Mouse (Mus musculus) thymus, adult 18-20 months (tissue): ENCODE measurements around the gene Prx.
"Not testable (repeated sequence)": the region's sequence is repeated elsewhere in the genome, so short reads cannot be mapped to it uniquely, and the experiment has no call there.

Source experiments
- DNase-seq, 2 experiments: peaks; one replicate each; pipeline ENCODE4 v3.0.0; 2022; ENCODE audit warnings: mixed read lengths in 2 of 2

The Prx gene

GRCm38 (mm10) chr7:27486102-27486769, 12.9 kb upstream of the Prx start:
- peak in 1 of 2 experiments; percentile 54 for DNase-seq

GRCm38 (mm10) chr7:27486770-27487697, 12.1 kb upstream of the Prx start, which contains the start of gene Sertad1:
TSS of gene Sertad1 (plus strand) at chr7:27486910.
- DNase-seq, result peak; percentile 100

- peak in 1 of 2 experiments; percentile 44 for DNase-seq
These were observed 11.3 kb upstream of the Prx start for GRCm38 (mm10) chr7:27487740-27488268.

GRCm38 (mm10) chr7:27489270-27489869, 9.8 kb upstream of the Prx start:
- DNase-seq, result peak in 1 of 2 experiments; percentile 18

GRCm38 (mm10) chr7:27490227-27490542, 8.9 kb upstream of the Prx start:
- DNase-seq, result no peak

- DNase-seq, result peak; percentile 72 to 82
These were observed 8.4 kb upstream of the Prx start for GRCm38 (mm10) chr7:27490543-27491329.

DNA sequence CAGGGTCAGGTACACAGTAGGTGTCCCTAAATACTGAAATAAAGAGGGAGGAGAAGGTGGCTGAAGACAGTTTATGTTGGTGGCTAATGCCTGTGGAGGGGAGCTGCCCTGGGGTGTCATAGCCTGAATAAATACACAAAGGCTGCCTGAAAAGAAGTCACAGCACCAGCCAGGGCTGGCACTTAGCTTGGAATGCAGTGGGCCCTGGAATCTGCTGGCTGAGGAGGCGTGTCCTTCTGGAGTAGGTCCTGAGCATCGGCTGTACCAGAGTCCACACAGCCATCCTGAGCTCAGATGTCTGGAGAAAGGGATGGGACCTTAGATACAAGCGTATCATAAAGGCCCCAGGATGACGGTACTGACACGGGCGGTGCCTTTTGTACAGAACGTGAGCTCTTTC, 7.3 kb upstream of the Prx start:
- no peak for DNase-seq

DNA sequence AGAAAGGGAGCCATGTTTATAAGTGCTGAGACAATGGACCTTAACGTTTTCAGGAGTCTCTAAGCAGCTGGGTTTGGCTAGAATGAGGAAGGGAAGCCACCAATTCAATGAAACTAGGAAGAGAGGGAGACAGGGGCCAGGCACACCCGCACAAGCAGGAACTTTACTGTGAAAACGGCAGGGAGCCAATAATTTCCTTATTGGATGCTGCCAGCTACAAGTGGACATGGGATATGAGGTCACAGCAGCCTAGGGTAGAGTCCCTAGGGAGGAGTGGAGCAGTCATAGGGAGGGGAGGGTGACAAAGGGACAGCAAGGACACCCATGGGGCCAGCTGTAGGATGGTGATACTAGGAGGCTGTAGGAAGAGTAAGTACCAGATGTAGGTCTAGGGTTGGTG, 6.1 kb upstream of the Prx start:
- no peak for DNase-seq

GRCm38 (mm10) chr7:27493450-27493849, 5.7 kb upstream of the Prx start:
- no peak for DNase-seq

DNA sequence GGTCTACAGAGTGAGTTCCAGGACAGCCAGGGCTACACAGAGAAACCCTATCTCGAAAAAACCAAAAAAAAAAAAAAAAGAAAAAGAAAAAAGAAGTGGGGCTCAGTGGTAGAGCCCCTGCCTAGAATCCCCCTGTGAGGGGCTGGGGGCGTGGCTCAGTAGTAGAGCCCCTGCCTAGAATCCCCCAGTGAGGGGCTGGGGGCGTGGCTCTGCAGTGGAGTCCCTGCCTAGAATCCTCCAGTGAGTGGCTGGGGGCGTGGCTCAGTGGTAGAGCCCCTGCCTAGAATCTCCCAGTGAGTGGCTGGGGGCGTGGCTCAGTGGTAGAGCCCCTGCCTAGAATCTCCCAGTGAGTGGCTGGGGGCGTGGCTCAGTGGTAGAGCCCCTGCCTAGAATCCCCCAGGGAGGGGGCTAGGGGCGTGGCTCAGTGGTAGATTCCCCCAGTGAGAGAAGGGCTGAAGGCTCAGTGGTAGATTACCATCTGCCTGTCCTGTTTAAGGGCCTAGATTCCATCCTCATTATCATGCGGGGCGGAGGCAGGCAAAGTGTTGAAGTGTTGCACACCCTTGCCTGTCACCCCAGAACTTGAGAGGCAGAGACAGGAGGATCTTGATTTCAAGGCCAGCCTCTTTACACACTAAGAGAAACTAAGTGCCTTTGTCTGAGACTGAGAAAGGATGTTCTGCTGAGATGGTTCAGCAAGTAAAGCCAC, 4.3 kb upstream of the Prx start:
- not testable (repeated sequence) for DNase-seq

- DNase-seq, result no peak
These were observed 2.5 kb downstream of the Prx start for GRCm38 (mm10) chr7:27501620-27502019.

GRCm38 (mm10) chr7:27506765-27507370, 7.7 kb downstream of the Prx start:
- DNase-seq, result no peak

GRCm38 (mm10) chr7:27507711-27508647, 8.9 kb downstream of the Prx start:
- peak; percentile 94 to 95 for DNase-seq

DNA sequence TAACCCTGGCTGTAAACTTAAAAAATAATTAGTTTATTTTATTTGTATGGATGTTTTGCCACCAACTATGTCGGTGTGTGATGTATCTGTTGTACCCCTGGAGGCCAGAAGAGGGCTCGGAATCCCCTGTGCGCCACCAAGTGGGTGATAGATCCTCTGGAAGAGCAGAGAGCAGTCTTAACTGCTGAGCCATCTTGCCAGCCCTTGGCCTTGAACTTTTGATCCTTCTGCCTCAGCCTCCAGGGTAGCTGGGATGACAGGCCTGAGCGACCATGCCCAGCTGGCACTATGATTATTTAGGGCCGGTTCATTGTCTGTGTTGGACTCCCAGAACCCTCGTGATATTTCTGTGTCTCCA, 9.5 kb downstream of the Prx start:
- peak; percentile 41 to 62 for DNase-seq

GRCm38 (mm10) chr7:27510809-27511208, 11.7 kb downstream of the Prx start:
- no peak for DNase-seq

GRCm38 (mm10) chr7:27514961-27515360, 15.8 kb downstream of the Prx start:
- DNase-seq, result no peak

DNA sequence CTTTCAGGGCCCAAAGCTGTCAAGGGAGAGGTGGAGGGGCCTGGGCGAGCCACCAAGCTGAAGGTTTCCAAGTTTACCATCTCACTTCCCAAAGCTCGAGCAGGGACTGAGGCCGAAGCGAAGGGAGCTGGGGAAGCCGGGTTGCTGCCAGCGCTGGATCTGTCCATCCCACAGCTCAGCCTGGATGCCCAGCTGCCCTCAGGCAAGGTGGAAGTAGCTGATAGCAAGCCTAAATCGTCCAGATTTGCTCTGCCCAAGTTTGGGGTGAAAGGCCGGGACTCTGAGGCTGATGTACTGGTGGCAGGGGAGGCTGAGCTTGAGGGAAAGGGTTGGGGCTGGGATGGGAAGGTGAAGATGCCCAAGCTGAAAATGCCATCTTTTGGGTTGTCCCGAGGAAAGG, 19.2 kb downstream of the Prx start:
- no peak for DNase-seq

DNA sequence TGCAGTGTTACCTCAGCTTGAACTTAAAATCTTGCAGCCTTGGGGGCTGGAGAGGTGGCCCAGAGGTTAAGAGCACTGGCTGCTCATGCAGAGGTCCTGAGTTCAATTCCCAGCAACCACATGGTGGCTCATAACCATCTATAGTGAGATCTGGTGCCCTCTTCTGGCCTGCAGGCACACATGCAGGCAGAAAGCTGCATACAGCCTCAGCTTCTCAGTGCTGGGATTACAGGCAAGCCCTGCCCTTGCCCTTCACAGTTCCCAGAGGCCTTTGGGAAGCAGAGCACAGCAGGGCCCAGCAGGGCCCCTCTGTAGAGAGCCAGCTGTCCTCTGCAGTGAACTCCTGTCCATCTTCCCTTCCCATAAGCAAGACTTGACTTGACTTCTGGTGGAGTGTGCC, 21.0 kb downstream of the Prx start:
- DNase-seq, result no peak

DNA sequence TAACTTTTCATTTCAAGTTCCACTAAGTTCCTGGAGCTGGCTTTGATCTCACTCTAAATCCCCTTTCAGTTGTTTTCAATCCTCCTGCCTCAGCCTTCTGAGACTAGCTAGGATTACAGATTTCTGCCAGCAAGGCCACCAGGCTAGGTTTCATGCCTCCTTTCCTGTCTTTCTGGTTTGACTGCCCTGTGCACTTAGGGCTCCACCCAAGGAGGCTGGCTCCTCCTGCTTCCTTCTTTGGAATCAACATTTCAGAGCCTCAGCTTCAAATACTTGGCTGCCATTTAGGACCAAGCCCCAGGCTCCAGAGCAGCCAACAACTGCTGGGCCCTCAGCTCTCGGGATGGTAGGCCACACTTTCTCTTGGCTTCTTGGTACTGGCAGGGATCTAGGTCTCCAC, 21.5 kb downstream of the Prx start:
- no peak for DNase-seq

DNA sequence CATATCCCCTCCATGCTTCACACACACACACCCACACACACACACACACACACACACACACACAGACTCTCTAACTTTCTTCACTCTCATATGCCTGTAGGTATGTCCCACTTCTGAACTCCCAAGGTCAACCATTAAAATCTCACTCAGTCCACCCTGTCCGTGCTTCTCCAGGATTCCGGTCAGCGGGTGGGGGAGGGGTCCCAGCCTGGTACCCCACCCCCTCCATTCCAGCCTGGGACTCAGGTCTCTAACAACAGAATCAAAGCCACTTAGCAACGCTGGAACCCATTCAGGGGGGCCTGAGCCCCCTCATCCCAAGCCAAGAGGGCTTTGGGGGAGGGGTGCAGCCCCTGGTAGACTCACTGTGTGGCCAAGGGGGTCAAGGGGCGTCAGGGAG, 23.8 kb downstream of the Prx start, which contains the start of gene Hipk4:
Gene Hipk4, plus strand, starts transcription at position 301 of the 400 bp plus-strand sequence.
- DNase-seq, result no peak
